8 mouse cellular contexts compared by ENCODE assay signal in genomic region chr3:32333456-32334086, GRCm38 (mm10). TPM values are rescaled to one million over a fixed set of nuclear protein-coding genes. Genes with fewer than 3 reads are reported as not detected.
A peak's percentile ranks its signal among the peaks of the same experiment; 100 is the strongest.
DNase-seq lines count a peak whose midpoint lies in the region; ATAC-seq and TF ChIP-seq lines count a peak whose summit lies in the region.

No protein-coding gene starts in this region.

- no peak overlapping the region for H3K9ac ChIP-seq in heart, embryonic 12.5 days
- no peak overlapping the region for H3K9ac ChIP-seq in intestine, postnatal 0 days (ENCODE audit: low read depth, low read length)
- H3K9ac ChIP-seq in midbrain, embryonic 14.5 days (replicated peaks; ENCODE audit: low read length) = no peak overlapping the region

- intact Hi-C loops in gastrocnemius, postnatal 14 days (cut with DNase I; ENCODE audit: low total_unique reads) = loop anchor here (2.0 to 10.0 kb wide), 2 partner anchors 175 to 361 kb away; no protein-coding TSS in a partner anchor
- intact Hi-C loops in left cerebral cortex, postnatal 36 days (cut with DNase I) = loop anchor here (1.0 to 10.0 kb wide), 2 partner anchors 111 to 175 kb away; no protein-coding TSS in a partner anchor

- no peak for ATAC-seq in heart, embryonic 12.5 days (ENCODE audit: insufficient number of reproducible peaks, low FRiP score)
- peak; percentile 66 for ATAC-seq in intestine, postnatal 0 days
- peak; percentile 68 for ATAC-seq in midbrain, embryonic 14.5 days (ENCODE audit: low FRiP score, low TSS enrichment)

- DNase-seq in heart, adult 11 months = peak; percentile 90
- DNase-seq in cerebellum, postnatal 4 days (ENCODE audit: low spot score in 2 of 2) = peak; percentile 72 to 81
- peak; percentile 65 for DNase-seq in gastrocnemius, postnatal 14 days
- DNase-seq in left cerebral cortex, postnatal 36 days (ENCODE audit: low spot score in 2 of 2) = peak; percentile 61 to 68
- peak; percentile 94 for DNase-seq in midbrain, embryonic 14.5 days
- DNase-seq in spleen, adult 2 months (ENCODE audit: low read depth in 1 of 2, low spot score in 2 of 2) = peak; percentile 52 to 59

- no peak overlapping the region for H3K4me2 ChIP-seq in heart, embryonic 12.5 days
- no peak overlapping the region for H3K4me2 ChIP-seq in intestine, postnatal 0 days (replicated peaks; ENCODE audit: low read depth)
- no peak overlapping the region for H3K4me2 ChIP-seq in midbrain, embryonic 14.5 days (ENCODE audit: low read length)

- H3K4me3 ChIP-seq in heart, embryonic 12.5 days = no peak overlapping the region
- H3K4me3 ChIP-seq in intestine, postnatal 0 days (ENCODE audit: low read depth, low read length) = no peak overlapping the region
- no peak overlapping the region for H3K4me3 ChIP-seq in midbrain, embryonic 14.5 days (replicated peaks; ENCODE audit: low read depth, low read length)
- no peak overlapping the region for H3K4me3 ChIP-seq in spleen, adult 2 months (ENCODE audit: extremely low read depth, insufficient read depth, insufficient read length)

- WGBS in heart, embryonic 12.5 days = 32% methylated on average over 7 of the region's 7 CpGs
- WGBS in intestine, postnatal 0 days = 29% methylated on average over 7 of the region's 7 CpGs
- WGBS in midbrain, embryonic 14.5 days = 38% methylated on average over 7 of the region's 7 CpGs
- whole genome bisulfite sequencing in spleen, adult 2 months = 37% methylated on average over 7 of the region's 7 CpGs

- no peaks in the 10 kb centered on the region for H3K36me3 ChIP-seq in heart, embryonic 12.5 days
- H3K36me3 ChIP-seq in intestine, postnatal 0 days (ENCODE audit: control insufficient read depth, insufficient read depth) = no peaks in the 10 kb centered on the region
- 0 out of 2 replicates have a peak, but pooled peaks cover 2% of the 10 kb centered on the region for H3K36me3 ChIP-seq in midbrain, embryonic 14.5 days (ENCODE audit: control insufficient read depth, insufficient read depth, low read length)
- H3K36me3 ChIP-seq in spleen, adult 2 months (ENCODE audit: control insufficient read depth, insufficient read depth, low read length) = no peaks in the 10 kb centered on the region

- H3K27me3 ChIP-seq in heart, embryonic 12.5 days (replicated peaks) = no peaks in the 10 kb centered on the region
- H3K27me3 ChIP-seq in intestine, postnatal 0 days (replicated peaks; ENCODE audit: control insufficient read depth, insufficient read depth, low read length) = no peaks in the 10 kb centered on the region
- H3K27me3 ChIP-seq in midbrain, embryonic 14.5 days (ENCODE audit: control insufficient read depth, insufficient read depth, low read length) = no peaks in the 10 kb centered on the region
- H3K27me3 ChIP-seq in spleen, adult 2 months (ENCODE audit: control insufficient read depth, insufficient read depth, low read length) = no peaks in the 10 kb centered on the region

- peak; percentile 98 for TF ChIP-seq CTCF in intestine, postnatal 0 days (IDR thresholded peaks at IDR 0.05; ENCODE audit: low read depth)
- TF ChIP-seq CTCF in spleen, adult 2 months (IDR thresholded peaks at IDR 0.05; ENCODE audit: extremely low read depth, insufficient read depth, insufficient read length, insufficient replicate concordance) = peak; percentile 52; the same call in 1 of the 2 replicates

- no peak for TF ChIP-seq POLR2A in spleen, adult 2 months (IDR thresholded peaks at IDR 0.05; ENCODE audit: low read depth, low read length)

- H3K9me3 ChIP-seq in heart, embryonic 12.5 days (replicated peaks) = 0 out of 2 replicates have a peak, but pooled peaks cover 3% of the 10 kb centered on the region
- H3K9me3 ChIP-seq in intestine, postnatal 0 days (ENCODE audit: control insufficient read depth) = no peaks in the 10 kb centered on the region
- H3K9me3 ChIP-seq in midbrain, embryonic 14.5 days (ENCODE audit: control insufficient read depth, low read length) = no peaks in the 10 kb centered on the region

- no peak overlapping the region for H3K27ac ChIP-seq in heart, embryonic 12.5 days (ENCODE audit: poor library complexity, severe bottlenecking)
- no peak overlapping the region for H3K27ac ChIP-seq in intestine, postnatal 0 days (ENCODE audit: low read depth, low read length)
- no peak overlapping the region for H3K27ac ChIP-seq in midbrain, embryonic 14.5 days (replicated peaks; ENCODE audit: low read depth, low read length)
- H3K27ac ChIP-seq in spleen, adult 2 months (ENCODE audit: insufficient read depth, low read length) = no peak overlapping the region

- H3K4me1 ChIP-seq in heart, embryonic 12.5 days (replicated peaks) = peaks cover 22% of the 10 kb centered on the region
- no peaks in the 10 kb centered on the region for H3K4me1 ChIP-seq in intestine, postnatal 0 days (replicated peaks; ENCODE audit: control insufficient read depth, insufficient read depth, low read length)
- H3K4me1 ChIP-seq in midbrain, embryonic 14.5 days (ENCODE audit: control insufficient read depth, insufficient read depth, low read length) = no peaks in the 10 kb centered on the region
- no peaks in the 10 kb centered on the region for H3K4me1 ChIP-seq in spleen, adult 2 months (ENCODE audit: control insufficient read depth, insufficient read depth, insufficient read length)

RNA-seq across cellular contexts. Expression of gene Zmat3, which starts 32.2 kb away (rescaled TPM):
- 5.1 and 6.0 TPM in 2 replicates for polyA plus RNA-seq in heart, embryonic 12.5 days (2016; fragmentation: Nextera tagmentation; extraction: Ambion mirVana)
- 10 to 100 TPM in 1 of 2 experiments, 1 to 10 TPM in 1; 6.9 to 10.1 TPM for total RNA-seq in gastrocnemius, postnatal 14 days (2021)
- polyA plus RNA-seq in intestine, postnatal 0 days (2015; fragmentation: Nextera tagmentation; extraction: Ambion mirVana) = 2.8 and 3.1 TPM in 2 replicates
- 10 to 100 TPM; 84.1 to 91.3 TPM for total RNA-seq in left cerebral cortex, postnatal 36 days (2021)
- 7.7 and 9.7 TPM in 2 replicates for polyA plus RNA-seq in midbrain, embryonic 14.5 days (2014; fragmentation: Nextera tagmentation; extraction: Ambion mirVana)
- polyA plus RNA-seq in spleen, adult 2 months (2012; rRNA removed) = 3.7 and 4.9 TPM in 2 replicates
